Mouse (Mus musculus): ENCODE results near the gene Olfr1164.

Olfr1164 gene

GRCm38 (mm10) chr2:88093866-88094265 lies at the start of gene Olfr1164:
Gene Olfr1164, minus strand, starts transcription at chr2:88093966.
- no peak for DNase-seq (ENCODE audit: low spot score)

GRCm38 (mm10) chr2:88128172-88128571 lies 34.4 kb upstream of the Olfr1164 start, which contains the start of gene Olfr1166:
Gene Olfr1166, minus strand, starts transcription at chr2:88128272.
- DNase-seq (ENCODE audit: low spot score) = no peak

- no peak for DNase-seq (ENCODE audit: low spot score)
Observed at GRCm38 (mm10) chr2:88071730-88072129, 22.0 kb downstream of the Olfr1164 start, which contains the start of gene Olfr1163. Gene Olfr1163, minus strand, starts transcription at chr2:88071830.

- DNase-seq (ENCODE audit: low spot score) = no peak
Observed at GRCm38 (mm10) chr2:88063587-88063986, 30.2 kb downstream of the Olfr1164 start.

GRCm38 (mm10) chr2:88051029-88051428 lies 42.7 kb downstream of the Olfr1164 start, which contains the start of gene Olfr1162:
Gene Olfr1162, minus strand, starts transcription at chr2:88051129.
- DNase-seq (ENCODE audit: low spot score) = no peak

Measured in ovary, postnatal 36 days (tissue).